Mouse (Mus musculus) left cerebral cortex, postnatal 36 days (tissue): ENCODE data around the gene Nos3. TPM values are rescaled to one million over a fixed set of nuclear protein-coding genes. Genes with fewer than 3 reads are reported as not detected.

ENCODE experiments used
- DNase-seq, 2 experiments: peaks; one replicate each; pipeline ENCODE4 v3.0.0; 2021 to 2022; ENCODE audit warnings: low spot score in 2 of 2, mixed read lengths in 1 of 2
- intact Hi-C: fragments of 180-260 bp; cut with DNase I; formaldehyde crosslinking; loops from one replicate; pipeline ENCODE4 v1.15.1; 2025
- total RNA-seq, 2 experiments: library from RNA; stranded (reverse); gene quantifications; 2 replicates each; pipeline ENCODE4 v1.2.3; 2021

Gene Nos3
- total RNA-seq, 2 experiments from 2014 or later: 6.9 to 10.8 TPM

DNA sequence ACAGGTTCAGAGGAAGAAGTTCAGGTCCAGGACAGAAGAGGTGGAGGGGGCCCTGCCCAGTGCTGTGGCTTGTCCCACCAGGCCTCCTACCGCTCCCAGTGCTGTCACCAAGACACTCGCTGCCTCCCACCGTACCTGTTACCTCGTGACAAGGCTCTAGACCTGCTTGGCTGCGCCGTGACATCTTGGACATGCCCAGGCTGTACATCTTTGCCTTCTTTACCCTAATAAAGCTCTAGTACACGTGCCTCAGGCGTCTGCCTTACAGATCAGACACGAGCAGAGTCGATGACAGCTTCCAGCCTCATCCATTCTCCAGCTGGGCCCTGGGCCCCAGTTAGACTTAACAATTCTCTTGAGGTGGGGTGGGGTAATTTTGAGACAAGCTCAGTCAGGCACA lies 53.0 kb downstream of the Nos3 start:
- intact Hi-C loops: no loop called here
- no peak for DNase-seq

DNA sequence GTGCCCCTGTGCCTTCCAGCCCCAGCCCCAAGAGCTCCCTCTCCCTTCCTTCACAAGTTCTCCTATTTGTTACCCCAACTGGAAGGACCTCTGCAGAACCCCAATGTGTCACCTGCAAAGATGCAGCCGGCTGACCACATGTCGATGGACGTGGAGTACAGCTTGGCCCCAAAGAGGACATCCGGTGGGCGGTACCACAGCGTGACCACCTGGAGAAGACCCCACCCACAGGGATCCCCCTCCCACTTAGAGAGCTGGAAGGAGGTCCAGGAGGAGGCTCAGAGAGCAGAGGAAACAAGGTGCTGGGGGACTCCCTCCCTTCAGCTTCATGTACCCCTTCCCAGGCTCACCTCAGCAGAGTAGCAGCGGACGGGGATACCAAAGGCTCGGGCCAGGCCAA lies 55.8 kb downstream of the Nos3 start:
- DNase-seq: no peak
- intact Hi-C loops: no loop called here

DNA sequence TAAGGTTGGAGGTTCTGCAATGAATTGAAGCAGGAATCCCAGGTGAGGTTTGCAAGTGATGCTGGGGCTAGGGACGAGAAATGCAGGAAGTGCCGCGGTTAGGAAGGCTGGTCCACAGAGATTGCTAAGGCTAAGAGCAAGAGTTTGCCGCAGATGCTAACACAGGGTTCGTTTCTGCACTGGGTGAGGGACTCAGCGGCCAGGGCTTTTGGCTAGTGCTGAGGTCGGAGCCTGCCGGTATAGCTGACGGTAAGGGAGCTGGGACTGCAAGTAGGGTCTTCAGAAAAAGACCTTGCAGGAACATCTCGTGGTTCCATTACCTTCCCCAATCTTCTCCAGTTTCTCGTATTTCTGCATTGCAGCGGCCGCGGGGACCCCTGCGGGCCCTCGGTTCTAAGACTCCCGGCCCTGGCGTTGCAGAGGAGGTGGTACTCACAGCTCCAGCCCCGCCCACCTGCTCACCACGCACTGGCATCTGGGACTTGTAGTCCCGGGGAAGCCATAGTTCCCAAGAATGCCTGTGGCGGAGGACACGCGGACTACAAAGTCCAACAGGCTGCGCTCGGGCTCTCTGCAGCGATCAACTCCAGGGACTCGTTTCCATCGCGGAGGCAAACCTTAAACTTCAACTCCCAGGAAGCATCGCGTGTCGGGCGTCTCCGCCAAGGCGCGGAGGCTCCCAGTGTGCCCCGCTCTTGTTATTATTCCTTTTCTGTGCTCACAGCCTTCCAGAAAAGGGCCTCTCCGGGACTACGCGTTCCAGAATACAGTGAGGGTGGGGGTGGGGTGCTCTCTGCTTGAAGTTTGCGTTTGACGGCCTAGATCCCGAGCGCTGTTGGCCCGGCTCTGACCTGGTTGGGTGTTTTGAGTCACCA lies 58.8 kb downstream of the Nos3 start, which contains the start of the genes Cdk5 and Slc4a2:
Gene Cdk5, minus strand, starts transcription at position 402 of the 875 bp plus-strand sequence.
Gene Slc4a2, plus strand, starts transcription at position 709 of the 875 bp plus-strand sequence.
- peak; percentile 99 to 100 for DNase-seq
- intact Hi-C loops: loop anchor here (1.0 kb wide), 1 partner anchor 25 kb away; no protein-coding TSS in a partner anchor

DNA sequence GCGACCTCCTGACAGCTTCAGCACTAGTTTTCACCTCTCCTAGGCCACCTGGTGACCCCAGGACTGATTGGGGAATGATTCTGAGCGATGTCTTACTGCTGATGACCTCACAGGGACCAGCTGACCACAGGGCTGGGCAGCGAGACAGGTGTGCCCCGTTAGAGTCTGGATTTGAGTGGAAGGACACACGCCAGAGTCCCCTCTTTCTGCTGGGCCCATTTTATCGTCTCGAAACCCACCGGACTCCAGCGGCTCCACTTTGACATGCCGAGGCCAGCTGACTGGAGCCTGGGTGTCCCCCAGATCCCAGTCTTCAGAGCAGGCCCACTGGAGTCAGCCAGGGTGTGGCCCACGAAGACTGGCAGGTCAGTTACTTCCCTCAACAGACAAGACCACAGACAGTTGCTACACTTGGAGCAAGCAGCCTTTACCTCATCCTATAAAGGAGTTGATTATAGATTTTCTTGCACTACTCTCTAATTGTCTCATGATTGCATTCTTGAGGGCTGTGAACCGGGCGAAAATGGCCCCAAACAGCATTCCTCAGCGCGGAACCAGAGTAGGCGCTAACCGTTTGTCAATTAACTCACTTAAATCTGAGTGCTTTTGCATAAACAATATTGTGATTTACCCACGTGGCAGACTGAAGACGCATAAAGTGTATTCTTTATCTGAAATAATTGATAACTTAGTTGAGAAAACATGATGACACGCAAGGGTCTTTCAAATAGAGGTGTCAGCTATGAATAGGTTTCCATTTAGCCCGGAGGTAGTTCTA lies 59.6 kb downstream of the Nos3 start:
- DNase-seq: no peak
- intact Hi-C loops: no loop called here

DNA sequence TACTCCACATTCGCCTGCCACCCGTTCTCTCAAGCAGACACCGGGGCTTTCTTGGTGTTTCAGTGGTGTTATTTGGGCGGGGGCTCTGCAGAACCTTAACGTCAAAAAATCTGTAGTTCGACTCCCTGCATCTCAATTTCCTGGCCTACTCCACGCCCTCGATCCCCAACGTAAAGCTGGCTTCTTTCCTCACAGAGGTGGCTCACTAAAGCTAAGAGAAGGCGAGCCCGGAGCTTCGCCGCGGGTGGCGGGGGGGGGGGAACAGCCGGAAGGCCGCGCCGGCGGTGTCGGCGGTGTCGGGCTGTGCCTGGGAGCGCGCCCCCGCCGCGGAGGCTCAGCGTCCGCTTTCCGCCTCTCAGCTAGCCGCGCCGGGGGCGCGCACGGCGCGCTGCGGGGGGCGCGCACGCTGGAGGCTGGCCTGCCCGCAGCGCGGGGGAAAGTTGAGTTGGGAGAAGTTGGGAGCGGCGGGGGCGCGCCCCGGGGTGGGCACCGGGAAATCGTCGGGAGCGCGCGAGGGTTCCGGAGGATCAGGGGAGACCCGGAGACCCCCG lies 60.3 kb downstream of the Nos3 start:
- DNase-seq: peak; percentile 69 to 80
- intact Hi-C loops: loop anchor here (1.0 kb wide), 1 partner anchor 26 kb away; no protein-coding TSS in a partner anchor

DNA sequence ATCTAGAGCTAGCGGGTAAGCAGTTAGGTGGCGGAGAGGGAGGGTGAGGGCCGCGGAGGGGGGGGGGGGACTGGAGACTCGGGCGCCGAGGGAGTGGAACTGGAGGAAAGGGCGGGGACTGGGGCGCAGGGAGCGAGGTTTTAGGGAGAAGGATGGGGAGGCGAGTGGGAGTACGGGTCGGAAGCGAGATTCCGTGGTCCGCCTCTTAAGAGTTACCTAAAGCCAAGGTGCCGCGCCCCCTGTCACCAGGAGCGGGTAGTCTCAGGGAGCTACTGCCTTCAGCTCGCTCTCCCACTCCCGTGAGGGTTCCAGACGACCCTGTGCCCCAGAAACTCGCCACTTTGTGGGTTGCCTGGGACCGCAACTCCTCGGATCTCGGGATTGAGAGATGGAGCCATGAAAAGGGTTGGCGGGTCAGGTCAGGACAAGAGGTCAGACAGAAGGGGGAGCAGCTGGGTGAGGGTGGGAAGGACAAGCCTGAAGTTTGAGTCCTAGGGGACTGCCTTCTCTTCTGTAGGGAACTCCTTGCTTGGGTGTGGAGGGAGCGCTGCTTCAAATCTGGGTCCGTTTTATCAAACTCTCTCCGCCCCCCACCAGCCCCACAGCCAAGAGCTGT lies 60.9 kb downstream of the Nos3 start:
- no peak for DNase-seq
- intact Hi-C loops: loop anchor here (1.0 kb wide), 1 partner anchor 26 kb away; no protein-coding TSS in a partner anchor

DNA sequence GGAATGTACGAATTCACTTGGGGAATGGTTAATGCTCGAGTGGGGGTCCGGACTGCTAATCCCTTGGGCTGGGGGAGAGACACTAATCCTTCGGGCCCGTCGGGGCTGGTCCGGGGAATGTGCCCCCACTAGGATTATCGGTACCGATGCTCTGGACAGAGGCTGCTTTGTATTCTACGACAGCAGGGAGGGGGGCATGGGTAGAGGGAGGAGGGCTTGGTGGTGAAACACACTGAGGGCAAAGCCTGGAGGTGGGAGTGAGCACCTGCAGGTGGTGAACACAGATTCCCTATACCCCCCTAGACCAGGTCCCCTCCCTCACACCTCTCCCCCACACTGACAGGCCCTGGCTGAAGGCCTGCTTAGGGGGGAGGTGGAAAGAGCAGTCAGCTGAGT lies 61.4 kb downstream of the Nos3 start:
- intact Hi-C loops: no loop called here
- no peak for DNase-seq

DNA sequence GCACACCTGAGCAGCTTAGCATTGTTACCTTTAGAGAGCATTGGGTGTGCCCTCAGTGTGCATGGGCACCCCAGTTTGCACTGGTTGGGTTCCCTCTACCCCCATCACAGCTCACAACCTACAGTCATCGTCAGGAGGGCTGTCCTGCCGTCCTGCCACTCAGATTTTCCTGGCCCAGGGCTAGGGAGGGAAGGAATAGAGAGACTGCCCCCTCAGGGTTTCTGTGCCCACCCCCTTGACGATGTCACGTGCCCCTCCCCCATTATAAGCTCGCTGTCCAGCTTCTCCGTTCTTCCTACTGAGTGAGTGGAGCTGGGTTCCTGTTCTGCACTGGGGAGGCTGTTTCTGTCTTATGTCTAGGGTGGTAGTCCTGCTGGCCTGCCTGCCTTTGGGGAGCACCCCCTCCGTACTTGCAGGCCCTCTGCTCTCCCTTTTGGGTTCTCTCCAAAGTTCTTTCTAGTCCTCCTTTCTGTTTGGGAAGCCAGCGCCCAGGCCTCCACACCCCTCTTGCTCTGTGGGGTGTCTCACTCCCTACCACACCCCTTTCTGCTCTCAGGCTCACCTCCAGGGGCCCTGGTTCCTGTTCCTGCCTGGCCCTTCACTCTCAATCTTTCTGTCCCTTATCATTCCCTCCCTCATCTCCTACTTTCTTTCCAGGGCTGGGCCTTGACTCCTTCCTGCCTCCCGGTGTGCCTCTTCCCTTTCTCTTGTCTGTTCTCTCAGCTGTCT lies 62.1 kb downstream of the Nos3 start:
- no peak for DNase-seq
- intact Hi-C loops: no loop called here

DNA sequence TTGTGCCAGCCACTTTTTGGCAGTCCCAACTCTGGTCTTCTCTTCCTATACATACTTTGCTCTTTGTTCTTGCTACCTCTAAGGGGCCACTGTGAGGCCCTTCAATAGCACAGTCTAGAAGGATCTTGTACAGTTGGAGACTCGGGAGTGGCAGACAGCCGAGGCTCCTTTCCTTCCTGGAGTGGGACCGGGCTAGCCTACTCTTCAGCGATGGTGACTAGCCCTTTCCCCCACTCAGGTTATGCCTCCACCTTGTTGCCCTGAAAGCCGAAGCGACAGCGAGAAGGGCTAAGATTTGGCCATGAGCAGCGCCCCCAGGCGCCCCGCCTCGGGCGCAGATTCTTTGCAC lies 62.6 kb downstream of the Nos3 start:
- intact Hi-C loops: no loop called here
- no peak for DNase-seq

DNA sequence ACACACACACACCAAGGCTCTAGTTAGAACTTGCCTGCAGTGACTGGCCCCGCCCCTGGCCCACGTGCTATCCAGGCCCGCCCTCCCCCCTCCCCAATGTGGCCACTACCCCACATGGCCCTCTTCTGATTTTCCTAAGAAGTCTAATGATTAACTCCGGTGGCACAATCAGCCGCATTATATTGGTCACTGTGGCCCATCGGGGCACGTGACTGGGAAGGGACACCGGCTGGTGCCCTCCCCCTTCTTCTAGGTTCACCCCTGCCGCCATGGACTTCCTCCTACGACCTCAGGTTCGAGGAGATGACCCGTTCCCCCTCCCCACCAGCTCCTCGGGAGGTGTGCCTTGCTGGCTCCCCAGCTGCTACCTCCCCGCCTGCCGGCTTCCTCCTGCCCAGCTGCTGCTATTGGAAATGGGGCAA lies 63.4 kb downstream of the Nos3 start:
- DNase-seq: no peak
- intact Hi-C loops: no loop called here

DNA sequence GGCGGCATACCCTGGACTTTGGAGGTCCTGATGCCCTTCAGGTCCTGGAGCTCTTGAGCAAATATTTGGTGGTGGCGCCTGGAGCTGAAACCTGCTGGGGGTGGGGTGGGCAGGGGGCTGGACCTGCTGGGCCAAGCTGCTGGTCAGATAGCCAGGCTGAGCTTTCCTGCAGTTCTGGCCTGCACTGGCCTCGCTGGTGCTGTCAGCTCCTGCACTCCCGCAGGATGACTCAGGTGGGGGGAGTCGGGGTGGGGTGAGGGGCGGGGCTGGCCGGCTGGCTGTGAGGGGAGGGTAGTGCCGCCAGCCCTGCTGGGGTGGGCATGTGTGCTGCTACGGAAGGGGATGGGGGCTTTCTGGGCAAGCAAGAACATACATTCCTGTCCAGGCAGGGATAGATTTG lies 64.0 kb downstream of the Nos3 start:
- DNase-seq: no peak
- intact Hi-C loops: no loop called here

DNA sequence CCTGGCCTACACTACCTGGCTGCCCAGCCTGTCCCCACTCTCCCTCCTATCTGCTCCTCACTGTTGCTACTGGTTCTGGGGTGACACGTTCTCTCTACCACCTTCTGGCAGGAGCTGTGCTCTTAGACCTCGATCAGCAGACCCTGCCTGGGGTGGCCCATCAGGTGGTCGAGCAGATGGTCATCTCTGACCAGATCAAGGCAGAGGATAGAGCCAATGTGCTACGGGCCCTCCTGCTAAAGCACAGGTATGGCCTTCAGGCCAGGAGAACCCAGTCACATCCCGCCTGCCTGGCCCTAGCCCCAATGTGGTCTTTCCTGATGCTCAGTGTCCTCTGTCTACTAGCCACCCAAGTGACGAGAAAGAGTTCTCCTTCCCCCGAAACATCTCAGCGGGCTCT lies 69.4 kb downstream of the Nos3 start:
- no peak for DNase-seq

More for the DNA sequence above, 69.4 kb downstream of the Nos3 start:
- intact Hi-C loops: no loop called here

Other genes starting within 250 kb of the Nos3 start
- 10 to 100 TPM; 10.2 to 14.9 TPM for gene Nupl2, start 199.8 kb upstream of the Nos3 start, total RNA-seq
- 10 to 100 TPM; 32.2 to 32.6 TPM for gene Kcnh2, start 13.2 kb upstream of the Nos3 start, total RNA-seq
- gene Atg9b, start 27.3 kb downstream of the Nos3 start, total RNA-seq: 1 to 10 TPM; 2.4 to 4.4 TPM
- gene Abcb8, start 28.9 kb downstream of the Nos3 start, total RNA-seq: 10 to 100 TPM; 52.1 to 57.4 TPM
- gene Asic3, start 48.6 kb downstream of the Nos3 start, total RNA-seq: not detected
- 100 to 1,000 TPM; 127 to 133 TPM for gene Cdk5, start 58.7 kb downstream of the Nos3 start, total RNA-seq
- gene Slc4a2, start 59.0 kb downstream of the Nos3 start, total RNA-seq: 10 to 100 TPM; 36.5 to 38.6 TPM
- gene Fastk, start 80.5 kb downstream of the Nos3 start, total RNA-seq: 100 to 1,000 TPM; 131 to 133 TPM
- gene Tmub1, start 83.0 kb downstream of the Nos3 start, total RNA-seq: 10 to 100 TPM; 24.8 to 32.5 TPM
- gene Agap3, start 87.4 kb downstream of the Nos3 start, total RNA-seq: 100 to 1,000 TPM; 507 to 566 TPM
- gene Gbx1, start 162.4 kb downstream of the Nos3 start, total RNA-seq: under 1 TPM in 1 of 2 experiments, not detected in 1; 0.61 TPM
- under 1 TPM in 1 of 2 experiments, not detected in 1; 0.27 TPM for gene Asb10, start 176.2 kb downstream of the Nos3 start, total RNA-seq
- under 1 TPM in 1 of 2 experiments, not detected in 1; 0.23 TPM for gene 4931409K22Rik, start 192.0 kb downstream of the Nos3 start, total RNA-seq
- gene Abcf2, start 212.7 kb downstream of the Nos3 start, total RNA-seq: 10 to 100 TPM; 85.2 to 90.3 TPM
- gene Chpf2, start 221.9 kb downstream of the Nos3 start, total RNA-seq: 10 to 100 TPM; 69.2 to 76.9 TPM